Mouse (Mus musculus) intestine, embryonic 16.5 days (tissue): ENCODE data around the gene Tbx1. TPM values are rescaled to one million over a fixed set of nuclear protein-coding genes. Genes with fewer than 3 reads are reported as not detected.
"Not testable (repeated sequence)": the region's sequence is repeated elsewhere in the genome, so short reads cannot be mapped to it uniquely, and the experiment has no call there.

Experiments used
- ATAC-seq: fragments of 200-750 bp; cut with Nextera tagmentation; 2 replicates; pipeline ENCODE4 v1.8.0; 2017; ENCODE audit warnings: moderate TSS enrichment, moderate library complexity
- H3K27ac ChIP-seq: fragments of 300-500 bp; sonication (generic); 2 replicates; pipeline ENCODE4 v1.5.1; 2014; ENCODE audit warnings: mild to moderate bottlenecking, low read length
- H3K27me3 ChIP-seq: fragments of 300-500 bp; sonication (generic); replicated peaks from 2 replicates; pipeline ENCODE4 v1.6.1; 2014; ENCODE audit warnings: low read length, control low read depth, mixed read lengths; ENCODE audit not compliant: control insufficient read depth, insufficient read depth
- H3K36me3 ChIP-seq: fragments of 300-500 bp; sonication (generic); 2 replicates; pipeline ENCODE4 v1.6.1; 2014; ENCODE audit warnings: low read length, control low read depth; ENCODE audit not compliant: control insufficient read depth, insufficient read depth
- H3K4me1 ChIP-seq: fragments of 300-500 bp; sonication (generic); 2 replicates; pipeline ENCODE4 v1.6.1; 2014; ENCODE audit warnings: low read length, control low read depth, mixed read lengths; ENCODE audit not compliant: control insufficient read depth, insufficient read depth
- H3K4me2 ChIP-seq: fragments of 300-500 bp; sonication (generic); 2 replicates; pipeline ENCODE4 v1.6.1; 2014; ENCODE audit warnings: low read depth, low read length, control low read depth
- H3K4me3 ChIP-seq: fragments of 300-500 bp; sonication (generic); 2 replicates; pipeline ENCODE4 v1.5.1; 2014; ENCODE audit warnings: mild to moderate bottlenecking, low read length
- H3K9ac ChIP-seq: fragments of 300-500 bp; sonication (generic); 2 replicates; pipeline ENCODE4 v1.6.1; 2014; ENCODE audit warnings: low read depth, low read length
- H3K9me3 ChIP-seq: fragments of 300-500 bp; sonication (generic); 2 replicates; pipeline ENCODE4 v1.6.1; 2016; ENCODE audit warnings: low read length, control low read depth; ENCODE audit not compliant: control insufficient read depth
- WGBS: fragments of 180-500 bp; shearing (Covaris S2); extraction: QIAGEN DNeasy Blood & Tissue Kit; methylation state at CpG from one replicate; pipeline ENCODE4 v1.1.7; 2014; 5-methylcytosine and 5-hydroxymethylcytosine counted together
- polyA plus RNA-seq: library from polyadenylated mRNA; unstranded; fragments of >200 nt; fragmentation: Nextera tagmentation; extraction: Ambion mirVana; gene quantifications from 2 replicates; pipeline ENCODE4 v1.2.1, GENCODE M21; 2015

Tbx1 gene
- polyA plus RNA-seq, 1 experiment from 2014 or later = 0.09 TPM

GRCm38 (mm10) chr16:18552106-18552710 is 38.3 kb downstream of the Tbx1 start:
- Histone ChIP-seq H3K9ac (no peak overlapping the region), H3K27me3 (no peaks in the 10 kb centered on the region), H3K4me1 (no peaks in the 10 kb centered on the region), H3K4me2 (no peak overlapping the region), H3K36me3 (no peaks in the 10 kb centered on the region), H3K4me3 (no peak overlapping the region), H3K9me3 (no peaks in the 10 kb centered on the region), H3K27ac (no peak overlapping the region)
- WGBS = 54% methylated on average over 11 of the region's 11 CpGs
- ATAC-seq = no peak

- H3K9ac ChIP-seq = no peak overlapping the region
- WGBS = 31% methylated on average over 9 of the region's 9 CpGs
- no peaks in the 10 kb centered on the region for H3K9me3 ChIP-seq
- H3K27ac ChIP-seq = no peak overlapping the region
- no peaks in the 10 kb centered on the region for H3K27me3 ChIP-seq
- no peak overlapping the region for H3K4me2 ChIP-seq
- no peaks in the 10 kb centered on the region for H3K36me3 ChIP-seq
- ATAC-seq = no peak
- H3K4me1 ChIP-seq = no peaks in the 10 kb centered on the region
- H3K4me3 ChIP-seq = no peak overlapping the region
Observed at GRCm38 (mm10) chr16:18551604-18552003, 38.9 kb downstream of the Tbx1 start.

GRCm38 (mm10) chr16:18547891-18548290 is 42.6 kb downstream of the Tbx1 start:
- H3K27me3 ChIP-seq = no peaks in the 10 kb centered on the region
- no peak overlapping the region for H3K4me2 ChIP-seq
- WGBS = 67% methylated on average over 5 of the region's 5 CpGs
- ATAC-seq = no peak
- H3K9ac ChIP-seq = no peak overlapping the region
- no peaks in the 10 kb centered on the region for H3K9me3 ChIP-seq
- H3K4me1 ChIP-seq = no peaks in the 10 kb centered on the region
- no peak overlapping the region for H3K4me3 ChIP-seq
- H3K27ac ChIP-seq = no peak overlapping the region
- H3K36me3 ChIP-seq = no peaks in the 10 kb centered on the region

- no peak overlapping the region for H3K9ac ChIP-seq
- no peak overlapping the region for H3K4me3 ChIP-seq
- H3K4me2 ChIP-seq = no peak overlapping the region
- 63% methylated on average over 8 of the region's 8 CpGs for WGBS
- no peaks in the 10 kb centered on the region for H3K36me3 ChIP-seq
- H3K27ac ChIP-seq = no peak overlapping the region
- no peaks in the 10 kb centered on the region for H3K9me3 ChIP-seq
- ATAC-seq = no peak
- H3K27me3 ChIP-seq = no peaks in the 10 kb centered on the region
- H3K4me1 ChIP-seq = no peaks in the 10 kb centered on the region
Observed at GRCm38 (mm10) chr16:18543151-18543829, 47.2 kb downstream of the Tbx1 start.

GRCm38 (mm10) chr16:18539281-18539680 is 51.2 kb downstream of the Tbx1 start:
- Histone ChIP-seq H3K9ac (no peak overlapping the region), H3K36me3 (no peaks in the 10 kb centered on the region), H3K9me3 (no peaks in the 10 kb centered on the region), H3K4me1 (no peaks in the 10 kb centered on the region), H3K27me3 (no peaks in the 10 kb centered on the region), H3K4me3 (no peak overlapping the region), H3K4me2 (no peak overlapping the region), H3K27ac (no peak overlapping the region)
- 45% methylated on average over 6 of the region's 6 CpGs for WGBS
- no peak for ATAC-seq

GRCm38 (mm10) chr16:18537407-18537990 is 53.0 kb downstream of the Tbx1 start:
- no peaks in the 10 kb centered on the region for H3K36me3 ChIP-seq
- H3K27ac ChIP-seq = no peak overlapping the region
- H3K4me1 ChIP-seq = no peaks in the 10 kb centered on the region
- no peak overlapping the region for H3K4me2 ChIP-seq
- H3K4me3 ChIP-seq = no peak overlapping the region
- 88% methylated on average over 3 of the region's 3 CpGs for WGBS
- no peak for ATAC-seq
- H3K27me3 ChIP-seq = no peaks in the 10 kb centered on the region
- H3K9me3 ChIP-seq = no peaks in the 10 kb centered on the region
- no peak overlapping the region for H3K9ac ChIP-seq

- H3K27ac ChIP-seq, H3K27me3 ChIP-seq, H3K9ac ChIP-seq, H3K36me3 ChIP-seq, H3K9me3 ChIP-seq, H3K4me3 ChIP-seq, H3K4me1 ChIP-seq, H3K4me2 ChIP-seq: not testable (repeated sequence)
- 95% methylated on average over 7 of the region's 7 CpGs for WGBS
- ATAC-seq = peak; percentile 100
Observed at GRCm38 (mm10) chr16:18533061-18533460, 57.4 kb downstream of the Tbx1 start.

Other genes starting within 250 kb of the Tbx1 start
- gene Tango2, start 242.6 kb downstream of the Tbx1 start, polyA plus RNA-seq = 62.4 and 69.8 TPM in 2 replicates
- 18.4 and 21.7 TPM in 2 replicates for gene Arvcf, start 242.5 kb downstream of the Tbx1 start, polyA plus RNA-seq
- 28.4 and 29.8 TPM in 2 replicates for gene Txnrd2, start 164.3 kb downstream of the Tbx1 start, polyA plus RNA-seq
- gene Comt, start 163.8 kb downstream of the Tbx1 start, polyA plus RNA-seq = 109 and 110 TPM in 2 replicates
- 13.3 and 14.4 TPM in 2 replicates for gene Gnb1l, start 92.0 kb downstream of the Tbx1 start, polyA plus RNA-seq
- 2.0 and 2.4 TPM in 2 replicates for gene Rtl10, start 91.8 kb downstream of the Tbx1 start, polyA plus RNA-seq
- 1.6 TPM in 2 replicates for gene Gp1bb, start 31.7 kb upstream of the Tbx1 start, polyA plus RNA-seq
- gene Gm49601, start 35.8 kb upstream of the Tbx1 start, polyA plus RNA-seq = 4.1 and 4.5 TPM in 2 replicates
- gene Sept5, start 39.3 kb upstream of the Tbx1 start, polyA plus RNA-seq = 52.2 and 52.5 TPM in 2 replicates
- gene Cldn5, start 186.2 kb upstream of the Tbx1 start, polyA plus RNA-seq = 26.0 and 27.2 TPM in 2 replicates
- gene Ufd1, start 221.1 kb upstream of the Tbx1 start, polyA plus RNA-seq = 58.3 and 61.0 TPM in 2 replicates
- gene Cdc45, start 221.3 kb upstream of the Tbx1 start, polyA plus RNA-seq = 29.5 and 33.4 TPM in 2 replicates
- 52.0 and 58.4 TPM in 2 replicates for gene 2510002D24Rik, start 245.9 kb upstream of the Tbx1 start, polyA plus RNA-seq
- gene Gm28539, start 245.9 kb upstream of the Tbx1 start, polyA plus RNA-seq = not detected in 2 replicates